Mouse (Mus musculus): ENCODE measurements at regions not wholly inside any gene's neighbourhood (a gene's known extent, or its start where the extent isn't known, plus 50 kb on each side); places are given as distances from the start of the nearest gene placed in this dataset.

DNA sequence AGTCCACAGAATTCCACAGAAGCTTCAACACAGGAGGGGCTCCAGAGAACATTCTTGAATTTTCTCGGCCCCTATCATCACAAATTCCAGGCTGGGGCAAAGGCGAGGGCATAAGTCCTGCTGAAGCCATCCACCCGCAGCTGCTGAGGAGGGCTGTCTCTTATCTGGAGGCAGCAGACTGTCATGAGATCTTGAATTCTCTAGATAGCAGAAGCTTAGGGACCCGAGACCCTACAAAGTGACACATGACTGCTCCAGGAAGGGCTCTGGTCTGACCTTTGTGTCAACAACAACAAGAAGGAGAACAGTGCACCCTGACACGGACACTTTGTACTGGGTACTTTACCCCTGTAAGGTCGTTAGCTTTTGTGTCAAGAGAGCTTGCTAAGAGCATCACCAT, 57.2 kb downstream of the Lao1 start:
- TF ChIP-seq ELF1 (IDR thresholded peaks at IDR 0.05; ENCODE audit: low read depth, low read length) (no peak), CTCF (conservative IDR thresholded peaks at IDR 0.05 in 1 of 2, IDR thresholded peaks at IDR 0.05 in 1 of 2; ENCODE audit: low read depth in 2 of 2, low read length in 2 of 2) (no peak), USF2 (conservative IDR thresholded peaks at IDR 0.05; ENCODE audit: low read depth, low read length) (no peak), USF1 (IDR thresholded peaks at IDR 0.05; ENCODE audit: low read depth, low read length) (no peak), POLR2A (IDR thresholded peaks at IDR 0.05; ENCODE audit: low read depth, low read length) (no peak), TBP (conservative IDR thresholded peaks at IDR 0.05; ENCODE audit: low read depth, low read length) (no peak), BHLHE40 (IDR thresholded peaks at IDR 0.05; ENCODE audit: low read depth, low read length) (no peak), SIN3A (IDR thresholded peaks at IDR 0.05; ENCODE audit: low read length) (no peak), POLR2AphosphoS2 (IDR thresholded peaks at IDR 0.05; ENCODE audit: low read depth, low read length) (no peak), MAFK (IDR thresholded peaks at IDR 0.05; ENCODE audit: insufficient replicate concordance, low read length) (no peak)
